Mouse (Mus musculus) limb, embryonic 14.5 days (tissue): ENCODE data around the gene Slc25a28. TPM values are rescaled to one million over a fixed set of nuclear protein-coding genes. Genes with fewer than 3 reads are reported as not detected.

ENCODE experiments used
- ATAC-seq: fragments of 200-750 bp; cut with Nextera tagmentation; 2 replicates; pipeline ENCODE4 v1.8.0; 2017; ENCODE audit warnings: low read depth, moderate number of reproducible peaks, moderate TSS enrichment; ENCODE audit not compliant: low FRiP score
- DNase-seq: peaks from one replicate; pipeline ENCODE4 v3.0.0-alpha.2; 2015; ENCODE audit warnings: low spot score
- H3K27ac ChIP-seq: fragments of 300-500 bp; sonication (generic); replicated peaks from 2 replicates; pipeline ENCODE4 v1.5.1; 2014; ENCODE audit warnings: low read depth, mild to moderate bottlenecking, low read length, moderate library complexity, mixed read lengths
- H3K27me3 ChIP-seq: fragments of 300-500 bp; sonication (generic); 2 replicates; pipeline ENCODE4 v1.6.1; 2014; ENCODE audit warnings: low read length, mixed read lengths; ENCODE audit not compliant: control insufficient read depth, insufficient read depth
- H3K36me3 ChIP-seq: fragments of 300-500 bp; sonication (generic); 2 replicates; pipeline ENCODE4 v1.6.1; 2014; ENCODE audit warnings: mild to moderate bottlenecking, low read length, moderate library complexity, mixed read lengths; ENCODE audit not compliant: control insufficient read depth, insufficient read depth
- H3K4me1 ChIP-seq: fragments of 300-500 bp; sonication (generic); 2 replicates; pipeline ENCODE4 v1.6.1; 2014; ENCODE audit warnings: antibody characterized with exemption, low read length, mixed read lengths; ENCODE audit not compliant: control insufficient read depth, insufficient read depth
- H3K4me2 ChIP-seq: fragments of 300-500 bp; sonication (generic); replicated peaks from 2 replicates; pipeline ENCODE4 v1.6.1; 2014; ENCODE audit warnings: low read depth, mild to moderate bottlenecking, low read length, moderate library complexity; ENCODE audit not compliant: severe bottlenecking
- H3K4me3 ChIP-seq: fragments of 300-500 bp; sonication (generic); replicated peaks from 2 replicates; pipeline ENCODE4 v1.5.1; 2014; ENCODE audit warnings: low read length
- H3K9ac ChIP-seq: fragments of 300-500 bp; sonication (generic); 2 replicates; pipeline ENCODE4 v1.6.1; 2014; ENCODE audit warnings: mild to moderate bottlenecking, low read depth, low read length, moderate library complexity; ENCODE audit not compliant: severe bottlenecking
- H3K9me3 ChIP-seq: fragments of 300-500 bp; sonication (generic); 2 replicates; pipeline ENCODE4 v1.6.1; 2016; ENCODE audit warnings: low read length; ENCODE audit not compliant: control insufficient read depth
- POLR2A ChIP-seq: fragments of 200-500 bp; IDR thresholded peaks from 2 replicates; pipeline ENCODE4 v1.8.0; 2012; ENCODE audit warnings: inconsistent platforms, mild to moderate bottlenecking, moderate library complexity, borderline replicate concordance; ENCODE audit not compliant: insufficient read depth, insufficient read length; ENCODE audit errors: extremely low read depth
- WGBS: fragments of 180-500 bp; shearing (Covaris S2); extraction: QIAGEN DNeasy Blood & Tissue Kit; methylation state at CpG from one replicate; pipeline ENCODE4 v1.1.7; 2014; 5-methylcytosine and 5-hydroxymethylcytosine counted together
- polyA plus RNA-seq, 2 experiments: library from polyadenylated mRNA; depleted of rRNA in 1 of 2; stranded (reverse) in 1 of 2; unstranded in 1 of 2; fragments of >200 nt; fragmentation: Nextera tagmentation in 1 of 2; extraction: Ambion mirVana in 1 of 2; gene quantifications; 2 replicates each; pipeline versions ENCODE4 v1.2.1 to v1.2.3; 2012 to 2014

Slc25a28 gene
- polyA plus RNA-seq, 2 experiments, result 14.2 to 70.0 TPM

DNA sequence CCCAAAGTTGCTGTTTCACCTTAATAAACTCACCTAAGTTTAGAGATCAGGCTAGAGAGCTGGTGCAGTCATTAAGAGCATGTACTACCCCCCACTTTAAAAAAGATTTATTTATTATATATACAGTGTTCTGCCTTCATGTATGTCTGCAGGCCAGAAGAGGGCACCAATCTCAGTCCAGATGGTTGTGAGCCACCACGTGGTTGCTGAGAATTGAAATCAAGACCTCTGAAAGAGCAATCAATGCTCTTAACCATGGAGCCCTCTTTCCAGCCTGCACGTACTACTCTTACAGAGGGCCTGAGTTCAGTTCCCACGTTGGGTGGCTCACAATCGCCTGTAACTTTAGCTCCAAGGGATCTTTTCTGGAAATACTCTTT lies 7.3 kb downstream of the Slc25a28 start:
- H3K36me3 ChIP-seq, result peaks cover 15% of the 10 kb centered on the region
- WGBS, result 64% methylated on average over 4 of the region's 4 CpGs
- no peak overlapping the region for H3K4me2 ChIP-seq
- no peaks in the 10 kb centered on the region for H3K4me1 ChIP-seq
- no peaks in the 10 kb centered on the region for H3K9me3 ChIP-seq
- H3K9ac ChIP-seq, result no peak overlapping the region
- H3K27me3 ChIP-seq, result no peaks in the 10 kb centered on the region
- ATAC-seq (no peak), DNase-seq (no peak)
- no peak for TF ChIP-seq POLR2A
- no peak overlapping the region for H3K4me3 ChIP-seq
- no peak overlapping the region for H3K27ac ChIP-seq

GRCm38 (mm10) chr19:43666661-43667429 lies 7.8 kb downstream of the Slc25a28 start:
- DNase-seq, result no peak
- WGBS, result 83% methylated on average over 22 of the region's 22 CpGs
- H3K4me3 ChIP-seq, result no peak overlapping the region
- no peak overlapping the region for H3K9ac ChIP-seq
- H3K27ac ChIP-seq, result no peak overlapping the region
- H3K9me3 ChIP-seq, result no peaks in the 10 kb centered on the region
- H3K4me1 ChIP-seq, result no peaks in the 10 kb centered on the region
- H3K4me2 ChIP-seq, result no peak overlapping the region
- no peak for ATAC-seq
- peaks cover 15% of the 10 kb centered on the region for H3K36me3 ChIP-seq
- H3K27me3 ChIP-seq, result no peaks in the 10 kb centered on the region
- no peak for TF ChIP-seq POLR2A

DNA sequence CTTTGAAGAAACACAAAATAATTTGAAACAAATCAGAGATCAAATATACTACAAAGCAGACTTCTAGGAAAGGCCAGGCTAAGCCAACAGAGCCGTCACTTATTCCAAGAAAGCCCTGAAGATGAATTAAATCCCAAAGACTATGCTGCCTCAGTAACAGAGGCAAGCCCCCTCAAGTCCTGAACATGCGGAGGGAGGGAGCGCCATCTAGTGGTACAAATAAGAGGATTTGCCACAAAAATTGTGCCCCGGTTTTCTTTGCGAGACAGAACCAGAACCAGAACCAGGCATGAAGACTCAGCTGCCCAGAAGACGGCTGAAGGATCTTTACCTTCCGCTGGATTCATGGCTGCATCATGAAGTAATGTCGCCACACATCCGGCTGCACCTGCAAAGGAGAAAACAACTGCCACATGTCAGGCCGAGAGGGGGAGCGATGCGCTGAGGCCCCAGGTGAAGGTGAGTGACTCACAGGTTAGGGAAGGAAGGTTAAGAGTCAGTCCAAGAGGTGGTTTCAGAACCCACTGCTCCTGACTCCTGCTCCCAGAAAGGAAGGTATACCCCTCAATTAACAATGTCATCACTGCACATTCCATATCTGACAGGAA lies 9.1 kb downstream of the Slc25a28 start:
- Histone ChIP-seq H3K9me3 (no peaks in the 10 kb centered on the region), H3K4me3 (no peak overlapping the region), H3K4me1 (no peaks in the 10 kb centered on the region), H3K27me3 (no peaks in the 10 kb centered on the region), H3K36me3 (peaks cover 15% of the 10 kb centered on the region), H3K27ac (no peak overlapping the region), H3K9ac (no peak overlapping the region), H3K4me2 (no peak overlapping the region)
- ATAC-seq (no peak), DNase-seq (no peak)
- WGBS, result 51% methylated on average over 12 of the region's 12 CpGs
- no peak for TF ChIP-seq POLR2A

GRCm38 (mm10) chr19:43663471-43663870 lies 11.2 kb downstream of the Slc25a28 start:
- no peaks in the 10 kb centered on the region for H3K9me3 ChIP-seq
- 82% methylated on average over 8 of the region's 8 CpGs for WGBS
- H3K27me3 ChIP-seq, result no peaks in the 10 kb centered on the region
- no peak overlapping the region for H3K27ac ChIP-seq
- H3K36me3 ChIP-seq, result peaks cover 15% of the 10 kb centered on the region
- no peaks in the 10 kb centered on the region for H3K4me1 ChIP-seq
- no peak overlapping the region for H3K4me2 ChIP-seq
- DNase-seq (no peak), ATAC-seq (no peak)
- H3K9ac ChIP-seq, result no peak overlapping the region
- no peak for TF ChIP-seq POLR2A
- H3K4me3 ChIP-seq, result no peak overlapping the region

GRCm38 (mm10) chr19:43662176-43662967 lies 12.3 kb downstream of the Slc25a28 start:
- Histone ChIP-seq H3K27ac (no peak overlapping the region), H3K4me1 (no peaks in the 10 kb centered on the region)

More at GRCm38 (mm10) chr19:43662176-43662967, 12.3 kb downstream of the Slc25a28 start:
- Histone ChIP-seq H3K36me3 (peaks cover 15% of the 10 kb centered on the region), H3K4me3 (no peak overlapping the region), H3K9me3 (no peaks in the 10 kb centered on the region), H3K9ac (no peak overlapping the region), H3K27me3 (no peaks in the 10 kb centered on the region), H3K4me2 (no peak overlapping the region)
- DNase-seq (no peak), ATAC-seq (peak; percentile 47; the same call in 1 of the 2 replicates)
- WGBS, result 37% methylated on average over 19 of the region's 19 CpGs
- no peak for TF ChIP-seq POLR2A
